Mouse (Mus musculus): Measurements from ENCODE around the gene Cfap61.

GRCm38 (mm10) chr2:146218161-146218691, 283.6 kb downstream of the Cfap61 start:
- TF ChIP-seq CTCF (conservative IDR thresholded peaks at IDR 0.05; ENCODE audit: low read length) (no peak), POU5F1 (IDR thresholded peaks at IDR 0.05; ENCODE audit: borderline replicate concordance, low read length) (no peak), NANOG (IDR thresholded peaks at IDR 0.05; ENCODE audit: borderline replicate concordance, low read length) (no peak)

Measured in E14TG2a.4 (cell line).